Mouse (Mus musculus) mesoderm, embryonic 11.5 days (tissue): ENCODE measurements around the gene Slc29a1.

Source experiments
- DNase-seq: peaks from one replicate; pipeline ENCODE4 v3.0.0-alpha.2; 2012; ENCODE audit warnings: low read depth, low spot score

The Slc29a1 gene

GRCm38 (mm10) chr17:45551249-45551796 lies 48.1 kb downstream of the Slc29a1 start:
- no peak for DNase-seq

GRCm38 (mm10) chr17:45550253-45550652 lies 49.2 kb downstream of the Slc29a1 start:
- DNase-seq = no peak

- DNase-seq = no peak
These were observed 49.7 kb downstream of the Slc29a1 start, which contains the start of gene Tmem151b for GRCm38 (mm10) chr17:45549617-45550181. Gene Tmem151b, minus strand, starts transcription at chr17:45549677.

GRCm38 (mm10) chr17:45548541-45549512 lies 50.6 kb downstream of the Slc29a1 start:
- DNase-seq = peak; percentile 68

GRCm38 (mm10) chr17:45547461-45548190 lies 51.8 kb downstream of the Slc29a1 start:
- DNase-seq = no peak

GRCm38 (mm10) chr17:45546941-45547340 lies 52.5 kb downstream of the Slc29a1 start:
- no peak for DNase-seq

- DNase-seq = no peak
These were observed 54.0 kb downstream of the Slc29a1 start for GRCm38 (mm10) chr17:45545278-45545961.

GRCm38 (mm10) chr17:45544873-45545277 lies 54.5 kb downstream of the Slc29a1 start:
- no peak for DNase-seq

GRCm38 (mm10) chr17:45544001-45544872 lies 55.2 kb downstream of the Slc29a1 start:
- DNase-seq = no peak

- DNase-seq = no peak
These were observed 56.3 kb downstream of the Slc29a1 start for GRCm38 (mm10) chr17:45543115-45543514.

- DNase-seq = no peak
These were observed 56.7 kb downstream of the Slc29a1 start for GRCm38 (mm10) chr17:45542705-45543104.

- no peak for DNase-seq
These were observed 57.3 kb downstream of the Slc29a1 start for GRCm38 (mm10) chr17:45542129-45542528.

- no peak for DNase-seq
These were observed 59.7 kb downstream of the Slc29a1 start for GRCm38 (mm10) chr17:45539664-45540063.

- no peak for DNase-seq
These were observed 61.0 kb downstream of the Slc29a1 start for GRCm38 (mm10) chr17:45538394-45538793.

GRCm38 (mm10) chr17:45536264-45536663 lies 63.1 kb downstream of the Slc29a1 start:
- DNase-seq = no peak
